Mouse (Mus musculus) left cerebral cortex, postnatal 4 days (tissue): ENCODE results near the gene Map3k5. TPM values are rescaled to one million over a fixed set of nuclear protein-coding genes. Genes with fewer than 3 reads are reported as not detected.
"Not testable (repeated sequence)": the region's sequence is repeated elsewhere in the genome, so short reads cannot be mapped to it uniquely, and the experiment has no call there.

Experiments used
- DNase-seq: peaks from one replicate; pipeline ENCODE4 v3.0.0-alpha.2; 2022
- intact Hi-C: fragments of 180-260 bp; cut with DNase I; formaldehyde crosslinking; loops from one replicate; pipeline ENCODE4 v1.15.1; 2025
- total RNA-seq, 2 experiments: library from RNA; stranded (reverse); gene quantifications; 2 replicates each; pipeline ENCODE4 v1.2.3; 2021

Map3k5 gene
- total RNA-seq, 2 experiments from 2014 or later, result 21.3 to 23.4 TPM

GRCm38 (mm10) chr10:19960831-19961380 lies 26.6 kb downstream of the Map3k5 start:
- DNase-seq, result no peak
- intact Hi-C loops, result no loop called here

- intact Hi-C loops, result no loop called here
- DNase-seq, result no peak
These were observed 28.5 kb downstream of the Map3k5 start for GRCm38 (mm10) chr10:19962746-19963145.

GRCm38 (mm10) chr10:19963206-19963605 lies 28.9 kb downstream of the Map3k5 start:
- no peak for DNase-seq
- intact Hi-C loops, result no loop called here

GRCm38 (mm10) chr10:19964105-19964504 lies 29.8 kb downstream of the Map3k5 start:
- intact Hi-C loops, result no loop called here
- DNase-seq, result no peak

- intact Hi-C loops, result no loop called here
- DNase-seq, result no peak
These were observed 32.3 kb downstream of the Map3k5 start for GRCm38 (mm10) chr10:19966597-19966996.

- intact Hi-C loops, result no loop called here
- DNase-seq, result no peak
These were observed 34.2 kb downstream of the Map3k5 start for GRCm38 (mm10) chr10:19968445-19968844.

GRCm38 (mm10) chr10:19969831-19970460 lies 35.7 kb downstream of the Map3k5 start:
- intact Hi-C loops, result no loop called here
- no peak for DNase-seq

GRCm38 (mm10) chr10:19971491-19971890 lies 37.2 kb downstream of the Map3k5 start:
- intact Hi-C loops, DNase-seq: not testable (repeated sequence)

GRCm38 (mm10) chr10:19973321-19974108 lies 39.2 kb downstream of the Map3k5 start:
- intact Hi-C loops, result no loop called here
- no peak for DNase-seq

GRCm38 (mm10) chr10:19977557-19977956 lies 43.3 kb downstream of the Map3k5 start:
- DNase-seq, result no peak
- intact Hi-C loops, result no loop called here

GRCm38 (mm10) chr10:19978662-19979199 lies 44.5 kb downstream of the Map3k5 start:
- no peak for DNase-seq
- intact Hi-C loops, result no loop called here

- no peak for DNase-seq
- intact Hi-C loops, result no loop called here
These were observed 53.5 kb downstream of the Map3k5 start for GRCm38 (mm10) chr10:19987736-19988135.

- DNase-seq, result no peak
- intact Hi-C loops, result no loop called here
These were observed 55.7 kb downstream of the Map3k5 start for GRCm38 (mm10) chr10:19989986-19990385.

GRCm38 (mm10) chr10:19990638-19991037 lies 56.4 kb downstream of the Map3k5 start:
- DNase-seq, result no peak
- intact Hi-C loops, result no loop called here

GRCm38 (mm10) chr10:19991237-19991865 lies 57.1 kb downstream of the Map3k5 start:
- DNase-seq, result no peak
- intact Hi-C loops, result no loop called here

GRCm38 (mm10) chr10:19991866-19992252 lies 57.6 kb downstream of the Map3k5 start:
- intact Hi-C loops, result no loop called here
- DNase-seq, result no peak

- intact Hi-C loops, result no loop called here
- no peak for DNase-seq
These were observed 60.5 kb downstream of the Map3k5 start for GRCm38 (mm10) chr10:19994469-19995450.

- no peak for DNase-seq
- intact Hi-C loops, result no loop called here
These were observed 61.9 kb downstream of the Map3k5 start for GRCm38 (mm10) chr10:19996151-19996550.

GRCm38 (mm10) chr10:19999703-20000407 lies 65.6 kb downstream of the Map3k5 start:
- intact Hi-C loops, result no loop called here
- DNase-seq, result no peak

- intact Hi-C loops, result no loop called here
- no peak for DNase-seq
These were observed 66.1 kb downstream of the Map3k5 start for GRCm38 (mm10) chr10:20000408-20000770.
